Mouse (Mus musculus): Measurements from ENCODE around the gene Olfr1389. TPM values are rescaled to one million over a fixed set of nuclear protein-coding genes. Genes with fewer than 3 reads are reported as not detected.

The Olfr1389 gene
- not detected for polyA plus RNA-seq (2014; fragmentation: Illumina TruSeq; extraction: RNeasy Lipid Tissue Mini Kit (QIAGEN cat#74804))

GRCm38 (mm10) chr11:49422767-49423166, at the start of gene Olfr1389:
Gene Olfr1389 (plus strand): TSS chr11:49423067.

GRCm38 (mm10) chr11:49436411-49436810, 13.5 kb downstream of the Olfr1389 start, which contains the start of gene Olfr1388:
Gene Olfr1388 (plus strand): TSS chr11:49436624.

GRCm38 (mm10) chr11:49455043-49455442, 32.2 kb downstream of the Olfr1389 start, which contains the start of gene Olfr1387:
Gene Olfr1387 (plus strand): TSS chr11:49455343.

GRCm38 (mm10) chr11:49464746-49465145, 41.9 kb downstream of the Olfr1389 start, which contains the start of gene Olfr1386:
Gene Olfr1386 (plus strand): TSS chr11:49465046.

Other genes with a start within 250 kb of the Olfr1389 start
- 5.2 TPM for gene Btnl9, start 235.9 kb upstream of the Olfr1389 start, polyA plus RNA-seq (2014; fragmentation: Illumina TruSeq; extraction: RNeasy Lipid Tissue Mini Kit (QIAGEN cat#74804))
- gene Zfp62, start 219.8 kb upstream of the Olfr1389 start, polyA plus RNA-seq (2014; fragmentation: Illumina TruSeq; extraction: RNeasy Lipid Tissue Mini Kit (QIAGEN cat#74804)): 234 TPM
- 16.9 TPM for gene Mgat1, start 178.9 kb upstream of the Olfr1389 start, polyA plus RNA-seq (2014; fragmentation: Illumina TruSeq; extraction: RNeasy Lipid Tissue Mini Kit (QIAGEN cat#74804))
- not detected for gene Olfr1393, start 144.8 kb upstream of the Olfr1389 start, polyA plus RNA-seq (2014; fragmentation: Illumina TruSeq; extraction: RNeasy Lipid Tissue Mini Kit (QIAGEN cat#74804))
- gene Olfr1392, start 137.8 kb upstream of the Olfr1389 start, polyA plus RNA-seq (2014; fragmentation: Illumina TruSeq; extraction: RNeasy Lipid Tissue Mini Kit (QIAGEN cat#74804)): not detected
- gene Olfr10, start 118.3 kb upstream of the Olfr1389 start, polyA plus RNA-seq (2014; fragmentation: Illumina TruSeq; extraction: RNeasy Lipid Tissue Mini Kit (QIAGEN cat#74804)): not detected
- not detected for gene Olfr1391, start 100.3 kb upstream of the Olfr1389 start, polyA plus RNA-seq (2014; fragmentation: Illumina TruSeq; extraction: RNeasy Lipid Tissue Mini Kit (QIAGEN cat#74804))
- not detected for gene Olfr1390, start 87.9 kb upstream of the Olfr1389 start, polyA plus RNA-seq (2014; fragmentation: Illumina TruSeq; extraction: RNeasy Lipid Tissue Mini Kit (QIAGEN cat#74804))
- not detected for gene Olfr1388, start 13.6 kb downstream of the Olfr1389 start, polyA plus RNA-seq (2014; fragmentation: Illumina TruSeq; extraction: RNeasy Lipid Tissue Mini Kit (QIAGEN cat#74804))
- gene Olfr1387, start 32.3 kb downstream of the Olfr1389 start, polyA plus RNA-seq (2014; fragmentation: Illumina TruSeq; extraction: RNeasy Lipid Tissue Mini Kit (QIAGEN cat#74804)): not detected
- gene Olfr1386, start 42.0 kb downstream of the Olfr1389 start, polyA plus RNA-seq (2014; fragmentation: Illumina TruSeq; extraction: RNeasy Lipid Tissue Mini Kit (QIAGEN cat#74804)): not detected
- gene Olfr1385, start 66.0 kb downstream of the Olfr1389 start, polyA plus RNA-seq (2014; fragmentation: Illumina TruSeq; extraction: RNeasy Lipid Tissue Mini Kit (QIAGEN cat#74804)): not detected
- not detected for gene Olfr1384, start 83.7 kb downstream of the Olfr1389 start, polyA plus RNA-seq (2014; fragmentation: Illumina TruSeq; extraction: RNeasy Lipid Tissue Mini Kit (QIAGEN cat#74804))
- gene Olfr1383, start 96.6 kb downstream of the Olfr1389 start, polyA plus RNA-seq (2014; fragmentation: Illumina TruSeq; extraction: RNeasy Lipid Tissue Mini Kit (QIAGEN cat#74804)): not detected
- gene Olfr1382, start 105.2 kb downstream of the Olfr1389 start, polyA plus RNA-seq (2014; fragmentation: Illumina TruSeq; extraction: RNeasy Lipid Tissue Mini Kit (QIAGEN cat#74804)): not detected
- gene Olfr1381, start 120.4 kb downstream of the Olfr1389 start, polyA plus RNA-seq (2014; fragmentation: Illumina TruSeq; extraction: RNeasy Lipid Tissue Mini Kit (QIAGEN cat#74804)): not detected
- not detected for gene Olfr1380, start 133.8 kb downstream of the Olfr1389 start, polyA plus RNA-seq (2014; fragmentation: Illumina TruSeq; extraction: RNeasy Lipid Tissue Mini Kit (QIAGEN cat#74804))
- gene Flt4, start 186.2 kb downstream of the Olfr1389 start, polyA plus RNA-seq (2014; fragmentation: Illumina TruSeq; extraction: RNeasy Lipid Tissue Mini Kit (QIAGEN cat#74804)): 3.0 TPM
- not detected for gene Scgb3a1, start 240.5 kb downstream of the Olfr1389 start, polyA plus RNA-seq (2014; fragmentation: Illumina TruSeq; extraction: RNeasy Lipid Tissue Mini Kit (QIAGEN cat#74804))